Mouse (Mus musculus): ENCODE measurements around the gene Gna11. TPM values are rescaled to one million over a fixed set of nuclear protein-coding genes. Genes with fewer than 3 reads are reported as not detected.

The Gna11 gene
- total RNA-seq, 2 experiments from 2014 or later, result 24.8 to 25.9 TPM

DNA sequence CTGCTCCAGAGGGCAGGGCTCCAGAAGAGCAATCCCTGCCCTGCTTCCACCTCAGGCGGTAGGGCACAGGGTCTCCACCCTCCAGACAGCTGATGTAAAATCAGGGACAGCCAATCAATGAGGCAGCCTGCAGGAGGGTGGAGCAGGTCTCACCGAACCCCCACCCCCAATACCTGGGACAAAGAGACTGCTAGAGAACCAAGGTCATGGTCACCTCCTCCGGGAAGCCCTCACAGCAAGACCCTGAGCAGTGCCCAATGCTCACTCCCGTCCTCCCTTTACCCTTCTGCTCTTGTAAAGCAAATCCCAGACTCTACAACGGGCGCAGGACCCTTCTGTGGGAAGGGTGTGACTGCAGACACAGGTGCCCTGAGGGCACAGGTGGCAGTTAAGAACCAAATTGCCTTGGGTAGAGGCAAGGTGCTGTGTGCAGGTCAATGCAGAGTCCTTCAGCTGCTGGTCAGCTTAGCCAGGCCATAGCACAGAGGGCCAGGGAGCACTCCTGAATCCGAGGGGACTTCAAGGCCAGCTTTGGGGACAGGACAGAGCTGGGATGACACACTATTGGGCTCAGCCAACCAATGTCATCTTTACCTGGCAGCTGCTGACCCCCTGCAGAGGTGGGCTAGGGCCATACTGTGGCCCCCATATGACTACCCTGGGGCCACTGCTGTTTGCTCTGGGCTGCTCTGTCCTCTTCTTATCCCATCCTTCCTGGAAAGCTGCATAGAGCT, 2.1 kb downstream of the Gna11 start:
- no peak for DNase-seq

DNA sequence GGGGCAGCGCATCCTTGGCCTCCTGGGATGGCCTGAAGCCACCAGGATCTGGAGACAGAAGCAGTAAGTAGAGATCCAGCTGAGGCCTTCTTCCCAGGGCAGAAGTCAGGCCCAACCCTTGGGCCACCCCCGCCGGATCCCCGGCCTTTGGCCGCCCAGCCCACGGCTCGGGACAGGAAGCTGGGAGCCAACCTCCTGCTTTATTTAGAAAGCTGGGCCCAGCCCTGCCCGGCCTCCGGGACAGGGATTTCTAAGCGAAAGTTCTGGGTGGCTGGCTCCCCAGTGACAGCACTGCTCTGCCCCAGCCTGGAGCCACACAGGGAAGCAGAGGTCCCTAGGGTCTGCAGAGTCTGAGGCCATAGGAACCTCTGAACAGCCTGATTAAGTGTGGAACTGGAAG, 3.2 kb downstream of the Gna11 start:
- peak; percentile 80 for DNase-seq

DNA sequence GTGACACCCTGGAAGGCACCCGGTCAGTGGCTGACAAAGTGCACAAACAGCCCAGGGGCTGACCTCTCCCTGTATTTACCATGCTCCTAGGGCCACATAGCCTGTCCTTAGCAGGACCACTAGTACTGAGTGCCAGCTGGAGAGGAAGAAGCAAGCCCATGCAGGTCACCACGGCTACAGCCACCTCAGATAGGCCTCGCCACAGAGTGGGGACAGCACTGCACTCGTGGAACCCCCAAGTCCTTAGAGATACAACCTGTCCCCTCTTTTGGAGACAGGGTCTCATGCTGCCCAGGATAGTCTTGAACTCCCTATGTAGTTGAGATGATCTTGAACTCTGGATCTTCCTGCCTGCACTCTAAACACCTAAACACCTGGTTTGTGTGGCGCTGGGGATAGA, 3.6 kb downstream of the Gna11 start:
- DNase-seq, result no peak

DNA sequence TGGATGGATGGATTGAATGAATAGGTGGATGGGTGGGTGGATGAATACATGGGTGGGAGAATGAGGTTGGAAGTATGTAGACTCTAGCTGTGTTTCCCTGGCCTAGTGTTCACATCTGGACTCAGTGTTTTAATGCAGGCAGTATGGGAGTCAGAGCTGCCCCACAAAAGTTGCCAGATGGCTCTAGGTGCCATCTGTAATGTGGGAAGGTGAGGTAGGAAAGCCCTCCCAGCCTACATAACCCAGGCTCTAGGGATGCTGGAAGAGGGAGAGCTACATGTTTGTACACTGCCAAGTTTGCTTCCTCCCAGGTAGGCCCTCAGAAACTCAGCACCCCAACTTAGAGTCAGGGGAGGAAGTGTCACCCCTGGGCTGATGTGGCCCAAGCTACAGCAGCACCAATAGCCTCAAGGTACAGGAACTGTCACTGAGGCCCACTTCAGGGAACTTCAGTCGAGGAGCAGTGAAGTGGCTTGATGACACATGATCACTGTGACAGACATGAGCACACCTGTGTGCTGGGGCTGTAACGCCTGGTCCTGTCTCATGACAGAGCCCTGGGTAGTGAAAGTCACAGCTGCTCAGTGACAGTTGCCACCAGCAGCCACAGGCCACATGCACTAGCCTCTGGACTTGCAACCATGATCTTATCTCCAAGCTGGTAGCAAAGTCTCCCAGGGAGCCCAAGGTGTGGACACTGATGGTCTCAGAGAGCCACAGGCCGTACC, 6.5 kb downstream of the Gna11 start:
- DNase-seq, result no peak

GRCm38 (mm10) chr10:81537429-81537828, 7.6 kb downstream of the Gna11 start:
- no peak for DNase-seq

DNA sequence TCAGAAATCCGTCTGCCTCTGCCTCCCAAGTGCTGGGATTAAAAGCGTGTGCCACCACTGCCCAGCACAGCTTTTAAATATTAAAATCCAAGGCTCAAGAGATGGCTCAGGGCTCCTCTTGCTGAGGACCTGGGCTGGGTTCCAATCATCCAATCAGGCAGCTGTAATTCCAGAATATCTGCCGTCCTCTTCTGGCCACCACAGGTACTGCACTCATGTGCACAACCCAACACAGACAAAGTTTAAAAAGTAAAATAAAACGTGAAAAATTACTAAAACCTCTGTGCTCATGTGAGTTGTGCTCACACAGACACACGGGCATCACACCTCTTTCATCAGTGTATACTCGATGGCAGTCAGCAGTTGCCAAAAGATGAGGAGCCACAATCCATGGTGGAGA, 8.3 kb downstream of the Gna11 start:
- DNase-seq, result no peak

- no peak for DNase-seq
These were observed 10.2 kb downstream of the Gna11 start for GRCm38 (mm10) chr10:81534826-81535225.

DNA sequence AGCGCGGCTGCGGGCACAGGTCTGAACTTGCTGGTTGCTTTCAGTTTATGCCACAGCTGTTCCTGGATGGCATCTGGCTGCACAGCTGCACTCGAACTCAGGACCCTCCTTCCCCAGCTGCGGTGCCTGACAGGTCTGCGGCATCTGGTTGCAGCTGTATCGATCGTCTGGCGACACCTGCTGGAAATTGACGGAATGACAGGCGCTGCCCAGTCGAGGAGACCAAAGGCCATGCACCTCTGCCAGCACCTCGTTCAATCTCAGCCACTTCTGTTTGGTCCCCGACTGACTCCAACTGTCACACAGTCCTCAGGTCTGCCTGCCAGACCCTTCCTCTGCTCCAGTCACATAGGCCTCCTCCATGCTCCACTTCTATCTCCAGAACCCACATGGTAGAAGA, 18.2 kb downstream of the Gna11 start:
- DNase-seq, result peak; percentile 66

- DNase-seq, result no peak
These were observed 19.8 kb downstream of the Gna11 start for GRCm38 (mm10) chr10:81525017-81525694.

GRCm38 (mm10) chr10:81524051-81524605, 20.9 kb downstream of the Gna11 start, which contains the start of gene Gna15:
TSS of gene Gna15 (minus strand) at chr10:81524225.
- DNase-seq, result no peak

DNA sequence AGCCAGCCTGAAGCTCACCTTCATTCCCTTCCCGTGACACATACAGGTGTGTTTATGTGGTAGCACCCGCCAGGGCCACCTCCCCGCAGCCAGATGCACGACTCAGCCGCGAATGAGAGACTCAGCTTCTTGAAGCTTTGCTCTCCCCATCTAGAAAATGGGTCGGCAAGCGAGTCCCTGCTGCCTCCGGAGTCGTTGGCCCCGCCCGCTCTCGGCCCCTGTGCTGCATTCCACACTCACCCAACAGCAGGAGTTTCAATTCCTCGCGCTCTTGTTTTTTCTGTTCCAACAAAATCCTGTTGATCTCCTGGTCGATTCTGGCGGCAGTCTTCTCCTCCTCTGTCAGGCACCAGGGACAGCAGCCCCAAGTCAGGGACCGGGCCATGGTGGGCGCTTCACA, 21.4 kb downstream of the Gna11 start:
- DNase-seq, result no peak

DNA sequence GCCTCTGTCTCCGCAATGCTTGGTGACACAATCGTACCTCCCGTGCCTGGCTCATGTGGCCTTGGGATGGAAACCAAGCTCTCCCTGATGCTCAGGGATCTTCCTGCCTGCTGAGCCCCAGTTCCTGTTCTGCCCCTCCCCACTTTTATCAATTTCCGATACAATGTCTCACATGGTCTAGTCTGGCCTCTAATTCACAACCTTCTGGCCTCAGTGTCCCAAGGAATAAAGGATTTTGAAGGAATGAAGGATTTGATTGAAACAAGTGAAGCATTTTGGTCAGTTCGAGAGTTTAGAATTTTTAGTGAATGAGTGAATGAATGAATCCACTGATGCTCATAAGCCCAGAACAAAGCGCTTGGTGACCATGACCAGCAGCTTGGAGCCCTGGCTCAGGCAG, 21.8 kb downstream of the Gna11 start:
- no peak for DNase-seq

DNA sequence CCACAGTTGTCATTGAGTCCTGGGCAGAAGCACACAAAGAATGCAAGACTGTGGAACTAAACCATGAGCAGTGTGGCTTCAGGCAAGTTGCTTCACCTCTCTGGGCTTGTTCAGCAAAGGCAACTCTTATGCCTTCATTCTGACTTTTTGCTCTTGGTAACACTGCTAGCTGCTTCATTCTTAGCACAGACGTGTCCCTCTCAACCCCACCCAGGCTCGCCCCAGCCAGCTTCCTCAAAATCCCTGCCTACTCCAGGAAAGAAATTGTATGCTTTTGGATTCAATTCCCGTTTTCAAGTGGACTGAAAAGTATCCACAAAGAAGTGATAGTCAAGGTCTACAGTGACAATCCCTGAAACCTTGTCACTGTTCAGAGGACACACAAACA, 25.0 kb downstream of the Gna11 start:
- DNase-seq, result no peak

DNA sequence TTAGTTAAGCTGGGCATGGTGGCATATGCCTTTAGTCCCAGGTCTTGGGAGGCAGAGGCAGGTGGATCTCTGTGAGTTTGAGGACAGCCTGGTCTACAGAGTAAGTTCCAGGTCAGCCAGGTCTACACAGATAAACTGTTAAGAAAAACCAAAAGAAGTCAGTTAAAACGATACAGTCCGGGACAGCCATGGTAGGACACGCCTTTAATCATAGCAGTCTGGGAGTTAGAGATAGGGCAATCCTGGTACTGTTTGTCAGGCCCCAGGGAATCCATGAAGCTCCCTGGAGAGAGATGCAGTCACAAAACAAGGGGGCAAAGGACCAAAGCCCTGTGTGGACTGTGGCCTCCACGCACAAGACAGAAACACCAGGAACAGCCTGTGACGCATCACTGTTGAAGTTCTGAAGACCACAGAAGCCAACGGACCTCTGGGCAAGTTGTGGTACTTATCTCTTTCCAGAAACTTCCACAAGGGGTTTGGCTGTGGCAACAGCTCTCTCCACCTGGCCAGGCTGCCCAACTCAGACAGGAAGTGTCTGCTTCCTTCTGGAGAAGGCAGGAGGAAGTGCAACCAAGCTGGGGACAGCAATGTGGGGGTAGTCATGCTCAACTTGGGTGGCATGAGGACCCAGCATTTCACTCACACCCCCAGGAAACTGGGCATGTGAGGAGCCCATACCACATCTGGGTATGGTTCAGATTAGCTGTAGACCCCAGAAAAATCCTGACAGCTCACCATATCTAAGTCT, 25.6 kb downstream of the Gna11 start:
- DNase-seq, result no peak

GRCm38 (mm10) chr10:81518546-81518945, 26.4 kb downstream of the Gna11 start:
- DNase-seq, result no peak

- DNase-seq, result no peak
These were observed 27.8 kb downstream of the Gna11 start for GRCm38 (mm10) chr10:81517227-81517626.

- no peak for DNase-seq
These were observed 31.2 kb downstream of the Gna11 start for GRCm38 (mm10) chr10:81513798-81514197.

DNA sequence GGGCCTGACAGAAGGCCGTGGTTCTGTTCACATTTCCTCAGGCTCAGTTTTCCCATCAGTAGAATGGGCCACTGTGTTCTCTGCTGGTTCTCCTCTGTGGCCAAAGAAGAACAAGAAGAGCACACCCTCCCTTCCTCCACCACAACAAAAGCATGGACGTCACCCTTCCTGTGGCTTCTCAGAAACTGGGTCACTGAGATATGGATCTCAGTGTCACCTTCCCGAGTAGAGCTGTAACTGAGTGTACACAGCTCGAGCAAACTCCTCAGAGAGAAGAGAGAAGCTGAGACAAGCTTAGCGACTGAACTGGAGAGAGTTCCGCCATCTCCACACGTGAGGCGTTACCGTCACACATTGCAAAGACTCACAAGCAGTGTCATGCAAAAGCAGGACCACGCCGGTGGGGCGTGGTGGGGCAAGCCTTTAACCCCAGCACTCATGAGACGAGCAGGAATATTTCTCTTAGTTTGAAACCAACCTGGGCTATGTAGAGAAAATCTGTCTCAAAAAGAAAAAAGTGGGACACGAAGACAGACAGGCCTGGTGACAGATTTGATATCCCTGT, 34.7 kb downstream of the Gna11 start:
- no peak for DNase-seq

GRCm38 (mm10) chr10:81507691-81508489, 37.1 kb downstream of the Gna11 start:
- DNase-seq, result no peak

DNA sequence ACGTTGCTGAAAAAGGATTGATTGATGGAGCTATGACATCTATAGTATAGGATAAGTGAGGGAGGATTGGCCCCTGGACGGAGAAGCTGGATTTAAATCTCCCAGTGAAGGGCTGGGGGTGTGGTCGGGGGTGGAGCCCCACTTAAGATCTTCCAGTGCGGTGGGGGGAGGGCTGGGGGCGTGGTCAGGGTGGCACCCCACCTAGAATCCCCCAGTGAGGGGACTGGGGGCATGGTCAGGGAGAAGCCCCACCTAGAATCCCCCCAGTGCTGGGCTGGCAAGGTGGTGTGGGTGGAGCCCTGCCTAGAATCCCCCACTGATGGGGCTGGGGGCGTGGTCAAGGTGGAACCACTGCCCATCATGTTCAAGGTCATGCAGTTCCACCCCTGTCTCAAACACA, 37.9 kb downstream of the Gna11 start:
- DNase-seq, result no peak
